Mouse (Mus musculus) midbrain, embryonic 16.5 days (tissue): ENCODE data around the gene Epha6. TPM values are rescaled to one million over a fixed set of nuclear protein-coding genes. Genes with fewer than 3 reads are reported as not detected.
"Not testable (repeated sequence)": the region's sequence is repeated elsewhere in the genome, so short reads cannot be mapped to it uniquely, and the experiment has no call there.

ENCODE experiments used
- ATAC-seq: fragments of 200-750 bp; cut with Nextera tagmentation; 2 replicates; pipeline ENCODE4 v1.8.0; 2017; ENCODE audit warnings: moderate TSS enrichment
- H3K27ac ChIP-seq: fragments of 300-500 bp; sonication (generic); 2 replicates; pipeline ENCODE4 v1.5.1; 2014; ENCODE audit warnings: mild to moderate bottlenecking, low read length, mixed read lengths
- H3K27me3 ChIP-seq: fragments of 300-500 bp; sonication (generic); 2 replicates; pipeline ENCODE4 v1.6.1; 2014; ENCODE audit warnings: low read depth, low read length, mixed read lengths; ENCODE audit not compliant: control insufficient read depth, insufficient read depth
- H3K36me3 ChIP-seq: fragments of 300-500 bp; sonication (generic); 2 replicates; pipeline ENCODE4 v1.6.1; 2014; ENCODE audit warnings: mild to moderate bottlenecking, low read length, moderate library complexity, mixed read lengths; ENCODE audit not compliant: control insufficient read depth, insufficient read depth
- H3K4me1 ChIP-seq: fragments of 300-500 bp; sonication (generic); 2 replicates; pipeline ENCODE4 v1.6.1; 2014; ENCODE audit warnings: mild to moderate bottlenecking, low read length, mixed read lengths; ENCODE audit not compliant: control insufficient read depth, insufficient read depth
- H3K4me2 ChIP-seq: fragments of 300-500 bp; sonication (generic); 2 replicates; pipeline ENCODE4 v1.6.1; 2014; ENCODE audit warnings: mild to moderate bottlenecking, low read length, mixed read lengths
- H3K4me3 ChIP-seq: fragments of 300-500 bp; sonication (generic); 2 replicates; pipeline ENCODE4 v1.5.1; 2014; ENCODE audit warnings: low read depth, mild to moderate bottlenecking, low read length, moderate library complexity, mixed read lengths
- H3K9ac ChIP-seq: fragments of 300-500 bp; sonication (generic); 2 replicates; pipeline ENCODE4 v1.6.1; 2014; ENCODE audit warnings: low read depth, low read length, mixed read lengths
- H3K9me3 ChIP-seq: fragments of 300-500 bp; sonication (generic); replicated peaks from 2 replicates; pipeline ENCODE4 v1.6.1; 2014; ENCODE audit warnings: mild to moderate bottlenecking, low read length, mixed read lengths; ENCODE audit not compliant: control insufficient read depth, poor library complexity, severe bottlenecking
- WGBS: fragments of 180-500 bp; shearing (Covaris S2); extraction: QIAGEN DNeasy Blood & Tissue Kit; methylation state at CpG from one replicate; pipeline ENCODE4 v1.1.7; 2014; 5-methylcytosine and 5-hydroxymethylcytosine counted together
- polyA plus RNA-seq: library from polyadenylated mRNA; unstranded; fragments of >200 nt; fragmentation: Nextera tagmentation; extraction: Ambion mirVana; gene quantifications from 2 replicates; pipeline ENCODE4 v1.2.1, GENCODE M21; 2015

The Epha6 gene
- polyA plus RNA-seq, 1 experiment from 2014 or later = 6.4 TPM

DNA sequence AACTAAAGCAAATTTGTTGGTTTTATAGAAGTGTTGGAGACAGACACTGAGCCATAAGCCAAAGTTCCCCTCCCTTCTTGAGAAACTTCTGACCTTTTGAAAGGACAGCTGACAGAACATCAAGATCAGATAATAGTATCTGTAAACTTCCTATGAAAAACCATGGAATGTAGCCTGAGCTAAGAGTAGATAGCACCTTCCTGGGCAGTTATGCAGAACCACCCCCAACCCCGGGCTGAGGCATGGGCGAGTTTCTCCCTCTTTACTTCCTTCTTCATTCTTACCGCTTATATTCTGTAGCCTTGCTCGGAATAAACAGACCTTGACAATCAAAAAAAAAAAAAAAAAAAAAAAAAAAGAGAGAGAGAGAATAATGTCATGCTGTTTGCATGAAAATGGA, 805.5 kb downstream of the Epha6 start:
- not testable (repeated sequence) for H3K36me3 ChIP-seq, H3K4me3 ChIP-seq, H3K9me3 ChIP-seq, H3K4me2 ChIP-seq, H3K9ac ChIP-seq, H3K27me3 ChIP-seq, H3K4me1 ChIP-seq, ATAC-seq, H3K27ac ChIP-seq
- 73% methylated on average over 4 of the region's 4 CpGs for WGBS

- Histone ChIP-seq H3K4me1 (no peaks in the 10 kb centered on the region), H3K36me3 (no peaks in the 10 kb centered on the region), H3K4me3 (no peak overlapping the region), H3K4me2 (no peak overlapping the region), H3K27me3 (no peaks in the 10 kb centered on the region), H3K9me3 (no peaks in the 10 kb centered on the region), H3K27ac (no peak overlapping the region), H3K9ac (no peak overlapping the region)
- WGBS = 87% methylated on average over 2 of the region's 2 CpGs
- ATAC-seq = no peak
Measured at GRCm38 (mm10) chr16:59772297-59772696, 833.0 kb downstream of the Epha6 start.

DNA sequence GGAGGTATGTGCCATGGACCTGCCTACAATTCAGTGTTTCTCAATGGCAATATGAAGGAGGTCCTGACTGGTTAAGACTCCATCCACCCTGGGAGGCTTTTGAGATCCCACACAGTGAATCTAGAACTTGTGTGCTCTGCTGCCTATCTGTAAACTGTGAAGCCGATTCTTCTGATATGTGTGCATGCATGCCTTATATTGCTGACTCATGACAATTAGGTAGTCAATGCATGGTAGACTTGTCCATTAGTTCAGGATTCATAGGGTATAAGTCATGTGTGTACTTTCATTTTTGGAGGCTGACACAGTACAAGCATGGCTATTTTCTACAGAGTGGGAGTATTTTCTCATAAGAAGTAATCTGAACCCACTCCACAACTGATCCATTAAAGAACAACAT, 834.9 kb downstream of the Epha6 start:
- no peak overlapping the region for H3K4me2 ChIP-seq

GRCm38 (mm10) chr16:59769936-59770335, 835.4 kb downstream of the Epha6 start:
- 82% methylated on average over 7 of the region's 7 CpGs for WGBS
- no peak overlapping the region for H3K9ac ChIP-seq
- no peaks in the 10 kb centered on the region for H3K27me3 ChIP-seq
- H3K4me3 ChIP-seq = no peak overlapping the region
- ATAC-seq = no peak
- no peaks in the 10 kb centered on the region for H3K9me3 ChIP-seq
- H3K4me1 ChIP-seq = no peaks in the 10 kb centered on the region
- H3K4me2 ChIP-seq = no peak overlapping the region
- H3K27ac ChIP-seq = no peak overlapping the region
- no peaks in the 10 kb centered on the region for H3K36me3 ChIP-seq

More for the DNA sequence above, 834.9 kb downstream of the Epha6 start:
- Histone ChIP-seq H3K4me3 (no peak overlapping the region), H3K9me3 (no peaks in the 10 kb centered on the region), H3K9ac (no peak overlapping the region), H3K36me3 (no peaks in the 10 kb centered on the region), H3K27ac (no peak overlapping the region), H3K4me1 (no peaks in the 10 kb centered on the region), H3K27me3 (no peaks in the 10 kb centered on the region)
- ATAC-seq = no peak
- WGBS = 91% methylated on average over 1 of the region's 1 CpGs

GRCm38 (mm10) chr16:59760875-59761274, 844.5 kb downstream of the Epha6 start:
- Histone ChIP-seq H3K4me2 (no peak overlapping the region), H3K9me3 (no peaks in the 10 kb centered on the region), H3K4me3 (no peak overlapping the region), H3K27ac (no peak overlapping the region), H3K4me1 (no peaks in the 10 kb centered on the region), H3K27me3 (no peaks in the 10 kb centered on the region), H3K9ac (no peak overlapping the region), H3K36me3 (no peaks in the 10 kb centered on the region)
- no peak for ATAC-seq
- WGBS = 86% methylated on average over 4 of the region's 4 CpGs

DNA sequence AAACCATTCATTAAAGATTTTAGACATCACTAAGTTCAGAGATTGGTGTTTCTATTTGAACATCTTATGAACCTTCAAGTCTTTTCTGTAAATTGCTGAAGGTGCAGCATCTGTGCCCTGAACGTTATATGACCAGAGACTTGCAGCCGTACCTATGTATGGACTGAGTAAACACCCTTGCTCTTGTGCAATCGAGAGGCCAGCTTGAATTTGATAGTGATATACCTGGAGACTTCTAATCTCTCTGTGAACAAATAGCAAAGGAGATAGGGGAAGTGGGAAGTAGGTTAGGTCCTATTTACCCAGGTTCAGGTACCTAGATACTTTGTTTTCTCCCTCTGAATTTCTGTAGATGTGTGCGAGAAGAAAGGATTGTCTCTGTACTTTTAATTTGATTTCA, 854.4 kb downstream of the Epha6 start:
- H3K9ac ChIP-seq = no peak overlapping the region
- WGBS = 90% methylated on average over 4 of the region's 4 CpGs
- ATAC-seq = no peak
- no peak overlapping the region for H3K27ac ChIP-seq
- H3K4me1 ChIP-seq = no peaks in the 10 kb centered on the region
- no peak overlapping the region for H3K4me3 ChIP-seq
- no peaks in the 10 kb centered on the region for H3K27me3 ChIP-seq
- H3K36me3 ChIP-seq = no peaks in the 10 kb centered on the region
- H3K9me3 ChIP-seq = no peaks in the 10 kb centered on the region
- no peak overlapping the region for H3K4me2 ChIP-seq

GRCm38 (mm10) chr16:59743669-59744068, 861.7 kb downstream of the Epha6 start:
- Histone ChIP-seq H3K9me3 (no peaks in the 10 kb centered on the region), H3K27ac (no peak overlapping the region), H3K36me3 (no peaks in the 10 kb centered on the region), H3K4me3 (no peak overlapping the region), H3K4me1 (no peaks in the 10 kb centered on the region), H3K9ac (no peak overlapping the region), H3K4me2 (no peak overlapping the region), H3K27me3 (no peaks in the 10 kb centered on the region)
- ATAC-seq = no peak
- WGBS = 86% methylated on average over 1 of the region's 1 CpGs

- Histone ChIP-seq H3K4me1 (no peaks in the 10 kb centered on the region), H3K9me3 (no peaks in the 10 kb centered on the region), H3K4me3 (no peak overlapping the region), H3K27ac (no peak overlapping the region), H3K27me3 (no peaks in the 10 kb centered on the region), H3K36me3 (no peaks in the 10 kb centered on the region), H3K9ac (no peak overlapping the region), H3K4me2 (no peak overlapping the region)
- no peak for ATAC-seq
- WGBS = 95% methylated on average over 4 of the region's 4 CpGs
Measured at GRCm38 (mm10) chr16:59715524-59715923, 889.8 kb downstream of the Epha6 start.

- WGBS = 83% methylated on average over 7 of the region's 7 CpGs
- H3K4me3 ChIP-seq = no peak overlapping the region
- H3K36me3 ChIP-seq = no peaks in the 10 kb centered on the region
- H3K27ac ChIP-seq = no peak overlapping the region
- H3K9ac ChIP-seq = no peak overlapping the region
- H3K4me1 ChIP-seq = no peaks in the 10 kb centered on the region
- no peak overlapping the region for H3K4me2 ChIP-seq
- no peak for ATAC-seq
- no peaks in the 10 kb centered on the region for H3K9me3 ChIP-seq
- H3K27me3 ChIP-seq = no peaks in the 10 kb centered on the region
Measured at GRCm38 (mm10) chr16:59693230-59693629, 912.1 kb downstream of the Epha6 start.

DNA sequence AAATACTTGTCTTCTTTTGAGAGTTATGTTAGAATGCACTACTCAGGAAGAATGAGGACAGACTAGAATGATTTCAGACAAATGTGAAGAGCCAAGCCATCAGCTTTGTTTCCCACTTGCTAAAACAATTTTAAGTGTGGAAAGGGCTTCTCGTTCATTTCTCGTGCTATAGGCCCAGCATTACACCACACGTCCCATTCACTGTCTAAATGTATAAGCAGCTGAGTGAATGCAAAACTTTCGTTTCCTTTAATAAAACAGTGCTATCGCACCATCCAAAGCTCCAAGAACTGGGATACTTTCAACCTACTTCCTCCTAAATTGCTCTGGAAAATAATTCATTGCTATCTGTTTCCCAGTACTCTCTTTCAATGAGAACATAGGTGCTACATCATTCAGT, 916.2 kb downstream of the Epha6 start:
- Histone ChIP-seq H3K4me1 (no peaks in the 10 kb centered on the region), H3K27me3 (no peaks in the 10 kb centered on the region), H3K36me3 (no peaks in the 10 kb centered on the region), H3K9me3 (no peaks in the 10 kb centered on the region), H3K4me2 (no peak overlapping the region), H3K27ac (no peak overlapping the region), H3K9ac (no peak overlapping the region), H3K4me3 (no peak overlapping the region)
- ATAC-seq = no peak
- WGBS = 95% methylated on average over 5 of the region's 5 CpGs
